Mouse (Mus musculus) liver, postnatal 0 days (tissue): ENCODE results near the gene Rbp1. TPM values are rescaled to one million over a fixed set of nuclear protein-coding genes. Genes with fewer than 3 reads are reported as not detected.

Source experiments
- ATAC-seq: fragments of 200-750 bp; cut with Nextera tagmentation; 2 replicates; pipeline ENCODE4 v1.8.0; 2017; ENCODE audit warnings: mild to moderate bottlenecking, moderate library complexity
- DNase-seq: peaks from one replicate; pipeline ENCODE4 v3.0.0-alpha.2; 2016
- H3K27ac ChIP-seq: fragments of 300-500 bp; sonication (generic); 2 replicates; pipeline ENCODE4 v1.5.1; 2014; ENCODE audit warnings: antibody characterized with exemption, moderate library complexity, mild to moderate bottlenecking, low read depth
- H3K27me3 ChIP-seq: fragments of 300-500 bp; sonication (generic); 2 replicates; pipeline ENCODE4 v1.6.1; 2014; ENCODE audit warnings: low read length, control low read depth, mixed read lengths; ENCODE audit not compliant: insufficient read depth
- H3K36me3 ChIP-seq: fragments of 300-500 bp; sonication (generic); replicated peaks from 2 replicates; pipeline ENCODE4 v1.6.1; 2014; ENCODE audit warnings: mild to moderate bottlenecking, control low read depth, low read length, moderate library complexity, mixed read lengths; ENCODE audit not compliant: insufficient read depth
- H3K4me1 ChIP-seq: fragments of 300-500 bp; sonication (generic); 2 replicates; pipeline ENCODE4 v1.6.1; 2014; ENCODE audit warnings: antibody characterized with exemption, mild to moderate bottlenecking, control low read depth; ENCODE audit not compliant: insufficient read depth
- H3K4me2 ChIP-seq: fragments of 300-500 bp; sonication (generic); 2 replicates; pipeline ENCODE4 v1.6.1; 2014; ENCODE audit warnings: low read depth, mild to moderate bottlenecking, low read length, moderate library complexity, mixed read lengths
- H3K4me3 ChIP-seq: fragments of 300-500 bp; sonication (generic); 2 replicates; pipeline ENCODE4 v1.5.1; 2014; ENCODE audit warnings: low read depth, low read length
- H3K9ac ChIP-seq: fragments of 300-500 bp; sonication (generic); replicated peaks from 2 replicates; pipeline ENCODE4 v1.6.1; 2014; ENCODE audit warnings: mild to moderate bottlenecking, moderate library complexity
- H3K9me3 ChIP-seq: fragments of 300-500 bp; sonication (generic); 2 replicates; pipeline ENCODE4 v1.6.1; 2016; ENCODE audit warnings: mild to moderate bottlenecking, control low read depth, low read length, mixed read lengths
- CTCF ChIP-seq: sonication (generic); IDR thresholded peaks from 2 replicates; pipeline ENCODE4 v1.5.1; 2016; ENCODE audit warnings: antibody characterized with exemption, low read depth
- EP300 ChIP-seq: IDR thresholded peaks from 2 replicates; pipeline ENCODE4 v1.6.1; 2016; ENCODE audit warnings: antibody characterized with exemption, low read depth, mild to moderate bottlenecking
- WGBS: fragments of 180-500 bp; shearing (Covaris S2); extraction: QIAGEN DNeasy Blood & Tissue Kit; methylation state at CpG from one replicate; pipeline ENCODE4 v1.1.7; 2014; ENCODE audit not compliant: insufficient replicate concordance; 5-methylcytosine and 5-hydroxymethylcytosine counted together
- polyA plus RNA-seq: library from polyadenylated mRNA; unstranded; fragments of >200 nt; fragmentation: Nextera tagmentation; extraction: Ambion mirVana; gene quantifications from 2 replicates; pipeline ENCODE4 v1.2.1, GENCODE M21; 2015

The Rbp1 gene
- 54.3 and 59.6 TPM in 2 replicates for polyA plus RNA-seq

DNA sequence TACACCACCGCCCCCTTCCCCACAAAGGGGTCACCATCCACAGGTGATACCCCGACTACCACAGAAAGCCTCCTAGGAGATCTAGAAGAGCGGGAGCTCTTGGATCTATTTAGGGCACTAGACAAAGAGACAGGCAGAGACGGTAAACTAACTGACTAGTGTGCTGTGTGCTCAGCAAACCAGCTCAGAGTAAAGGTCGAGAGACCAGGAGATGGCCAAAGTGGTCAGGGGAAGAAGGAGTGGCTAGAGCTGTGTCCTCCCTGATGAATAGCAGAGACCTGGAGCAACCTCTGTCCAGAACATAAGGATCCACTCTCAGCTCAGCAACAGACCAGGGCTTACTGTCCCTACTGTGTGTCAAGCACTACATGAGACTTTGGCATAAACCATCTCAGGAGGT, at the start of gene Rbp1:
Gene Rbp1 (plus strand): TSS at position 306 of the 400 bp plus-strand sequence.
- TF ChIP-seq CTCF (no peak), EP300 (no peak)
- peak within 1 kb of the TSS; percentile 96 for H3K27ac ChIP-seq
- no peaks in the 10 kb centered on the region for H3K36me3 ChIP-seq
- DNase-seq = peak; percentile 29
- peaks cover 3% of the 10 kb centered on the region; the same call in 1 of the 2 replicates for H3K27me3 ChIP-seq
- ATAC-seq = peak; percentile 64
- H3K9ac ChIP-seq = no peak within 1 kb of the TSS
- no peaks in the 10 kb centered on the region for H3K9me3 ChIP-seq
- no peak within 1 kb of the TSS for H3K4me3 ChIP-seq
- WGBS = 56% methylated on average over 5 of the region's 5 CpGs
- H3K4me2 ChIP-seq = peak within 1 kb of the TSS; percentile 70
- H3K4me1 ChIP-seq = peaks cover 16% of the 10 kb centered on the region

DNA sequence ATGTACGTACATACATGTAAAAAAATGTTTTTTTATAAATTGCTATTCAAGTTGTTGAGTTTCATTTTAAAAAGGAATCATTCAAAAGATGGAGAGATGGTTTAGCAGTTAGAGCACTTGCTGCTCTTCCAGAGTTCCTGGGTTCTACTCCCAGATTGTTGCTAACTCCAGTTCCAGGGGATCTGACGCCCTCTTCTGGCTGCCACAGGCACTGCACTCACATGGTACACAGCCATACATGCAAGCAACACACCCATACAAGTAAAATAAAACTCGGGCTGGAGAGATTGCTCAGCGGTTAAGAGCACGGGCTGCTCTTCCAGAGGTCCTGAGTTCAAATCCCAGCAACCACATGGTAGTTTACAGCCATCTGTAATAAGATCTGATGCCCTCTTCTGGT, 49.4 kb upstream of the Rbp1 start:
- 0 out of 2 replicates have a peak, but pooled peaks cover under 1% of the 10 kb centered on the region for H3K36me3 ChIP-seq
- no peak for ATAC-seq

DNA sequence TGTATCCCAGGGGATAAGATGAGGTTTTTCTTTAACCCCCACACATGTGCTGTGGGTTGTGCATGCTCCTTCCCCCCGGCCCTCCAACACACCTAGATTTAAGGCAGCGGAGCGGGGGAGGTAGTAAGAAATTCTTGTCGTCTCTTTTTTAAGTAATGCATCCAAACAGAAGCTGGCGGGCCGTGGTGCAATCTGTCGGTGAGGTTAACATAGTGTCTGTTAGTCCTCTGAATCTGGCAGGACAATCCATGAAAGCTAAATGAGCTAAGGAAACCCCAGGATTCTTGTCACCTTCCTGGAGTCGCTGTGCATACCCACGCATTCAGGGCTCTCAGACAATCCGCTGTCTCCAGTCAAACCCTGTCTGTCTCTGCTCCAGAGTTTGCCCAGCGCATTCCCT, 47.9 kb upstream of the Rbp1 start:
- no peak for DNase-seq
- Histone ChIP-seq H3K4me2 (no peak overlapping the region), H3K9ac (no peak overlapping the region), H3K4me3 (no peak overlapping the region), H3K27ac (no peak overlapping the region), H3K9me3 (no peaks in the 10 kb centered on the region), H3K27me3 (no peaks in the 10 kb centered on the region), H3K4me1 (no peaks in the 10 kb centered on the region), H3K36me3 (no peaks in the 10 kb centered on the region)
- no peak for ATAC-seq
- WGBS = 86% methylated on average over 11 of the region's 11 CpGs
- no peak for TF ChIP-seq CTCF
- no peak for TF ChIP-seq EP300

More for the DNA sequence above, 49.4 kb upstream of the Rbp1 start:
- no peaks in the 10 kb centered on the region for H3K4me1 ChIP-seq
- no peak overlapping the region for H3K27ac ChIP-seq
- WGBS = 87% methylated on average over 5 of the region's 5 CpGs
- TF ChIP-seq CTCF (peak; percentile 53), EP300 (no peak)
- H3K9ac ChIP-seq = no peak overlapping the region
- no peak overlapping the region for H3K4me3 ChIP-seq
- no peaks in the 10 kb centered on the region for H3K9me3 ChIP-seq
- no peaks in the 10 kb centered on the region for H3K27me3 ChIP-seq
- no peak for DNase-seq
- H3K4me2 ChIP-seq = no peak overlapping the region

DNA sequence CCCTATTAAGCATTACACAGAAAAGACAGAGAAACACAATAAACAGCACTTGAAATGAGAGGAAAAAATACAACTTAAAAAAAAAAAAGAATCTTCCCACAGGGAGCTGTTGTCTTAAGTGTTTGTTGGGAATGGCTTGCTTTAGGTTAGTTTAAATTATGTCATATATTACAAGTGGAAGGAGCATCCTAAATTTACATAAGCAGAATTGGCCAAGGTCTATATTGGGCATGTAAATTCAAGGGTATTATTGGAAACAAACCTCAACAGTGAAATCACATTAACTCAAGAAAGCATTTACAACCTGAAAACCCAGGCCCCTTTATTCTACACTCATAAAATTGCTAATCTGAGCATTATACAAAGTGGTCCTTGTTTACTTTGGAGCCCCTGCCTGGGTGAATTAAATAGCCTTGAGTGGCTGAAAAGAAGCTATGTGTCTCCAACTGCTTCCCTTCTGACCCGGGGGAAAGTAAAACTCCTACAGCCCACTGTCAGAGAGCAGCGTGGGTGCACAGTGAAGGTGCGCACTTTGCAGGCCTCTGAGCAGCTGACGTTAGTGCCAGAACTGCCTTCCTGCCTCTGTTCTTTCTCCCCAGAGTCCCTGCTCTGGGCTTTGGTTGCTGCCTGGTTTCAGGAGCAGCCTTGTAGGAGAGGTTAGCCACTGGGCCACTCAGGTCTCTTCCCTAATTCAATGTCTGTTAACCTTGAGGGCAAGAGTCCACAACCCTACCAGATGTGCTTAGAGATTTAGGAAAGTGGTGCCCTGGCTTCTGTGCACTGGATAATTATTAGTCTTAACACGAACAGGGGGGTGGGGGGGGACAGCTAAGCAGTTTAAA, 47.2 kb upstream of the Rbp1 start:
- TF ChIP-seq CTCF (no peak), EP300 (no peak)
- H3K4me1 ChIP-seq = no peaks in the 10 kb centered on the region
- 64% methylated on average over 5 of the region's 5 CpGs for WGBS
- no peak overlapping the region for H3K4me2 ChIP-seq
- no peaks in the 10 kb centered on the region for H3K27me3 ChIP-seq
- H3K36me3 ChIP-seq = no peaks in the 10 kb centered on the region
- DNase-seq = no peak
- no peak overlapping the region for H3K27ac ChIP-seq
- no peak overlapping the region for H3K9ac ChIP-seq
- no peak for ATAC-seq
- no peak overlapping the region for H3K4me3 ChIP-seq
- no peaks in the 10 kb centered on the region for H3K9me3 ChIP-seq

DNA sequence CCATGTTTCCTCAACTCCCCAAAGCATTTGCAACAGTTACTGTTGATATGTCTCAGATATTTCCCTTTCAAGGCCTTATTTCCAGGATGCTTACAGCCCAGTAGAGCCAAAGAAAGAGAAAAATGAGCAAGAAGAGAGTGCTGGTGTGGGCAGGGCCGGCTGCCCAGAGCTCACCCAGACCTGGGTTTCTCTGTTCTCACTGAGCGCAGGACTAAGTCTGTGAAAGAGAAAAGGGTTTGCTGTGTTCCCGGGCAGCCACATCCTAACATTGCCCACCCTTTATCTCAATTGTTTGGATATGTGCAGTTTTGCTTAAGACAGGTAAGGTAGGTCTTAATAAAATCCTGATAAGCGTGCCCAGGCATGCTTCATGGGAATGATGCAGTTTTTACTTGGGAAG, 43.0 kb upstream of the Rbp1 start:
- ATAC-seq = no peak
- no peak overlapping the region for H3K9ac ChIP-seq
- TF ChIP-seq CTCF = no peak
- no peak for TF ChIP-seq EP300

DNA sequence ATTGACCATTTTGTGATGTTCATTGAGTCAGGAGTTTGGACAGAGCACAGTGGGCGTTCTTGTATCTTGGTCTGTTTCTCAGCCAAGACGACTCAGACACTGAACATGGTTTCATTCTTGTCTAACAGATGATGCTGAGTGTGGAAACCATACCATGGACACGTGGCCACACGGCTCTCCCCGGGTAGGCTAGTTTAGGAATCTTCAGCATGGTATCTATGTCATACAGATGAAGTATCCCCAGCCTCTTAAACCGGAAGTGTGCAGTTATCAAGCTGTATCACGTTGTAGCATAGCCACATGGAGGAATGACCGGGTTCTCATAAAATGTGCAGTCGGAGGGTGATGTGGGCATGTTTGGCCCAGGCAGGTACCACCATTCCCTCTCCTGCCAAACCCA, 42.2 kb upstream of the Rbp1 start:
- TF ChIP-seq CTCF (no peak), EP300 (no peak)
- Histone ChIP-seq H3K27ac (no peak overlapping the region), H3K27me3 (no peaks in the 10 kb centered on the region), H3K4me2 (no peak overlapping the region), H3K36me3 (no peaks in the 10 kb centered on the region), H3K9ac (no peak overlapping the region), H3K4me3 (no peak overlapping the region), H3K9me3 (no peaks in the 10 kb centered on the region), H3K4me1 (no peaks in the 10 kb centered on the region)
- ATAC-seq (peak; percentile 45), DNase-seq (no peak)
- WGBS = 75% methylated on average over 9 of the region's 9 CpGs

More for the DNA sequence above, 43.0 kb upstream of the Rbp1 start:
- Histone ChIP-seq H3K36me3 (no peaks in the 10 kb centered on the region), H3K4me2 (no peak overlapping the region), H3K4me1 (no peaks in the 10 kb centered on the region), H3K27me3 (no peaks in the 10 kb centered on the region), H3K27ac (no peak overlapping the region), H3K9me3 (no peaks in the 10 kb centered on the region), H3K4me3 (no peak overlapping the region)
- DNase-seq = no peak
- 79% methylated on average over 4 of the region's 4 CpGs for WGBS
